Mouse (Mus musculus): ENCODE results near the gene Jph3. TPM values are rescaled to one million over a fixed set of nuclear protein-coding genes. Genes with fewer than 3 reads are reported as not detected.

Gene Jph3
- polyA plus RNA-seq, 1 experiment from 2014 or later = 66.9 TPM

GRCm38 (mm10) chr8:121794151-121794550 is 64.7 kb downstream of the Jph3 start:
- no peak overlapping the region for H3K4me3 ChIP-seq
- 54% methylated on average over 3 of the region's 3 CpGs for WGBS
- no peak overlapping the region for H3K9ac ChIP-seq
- H3K4me1 ChIP-seq = no peaks in the 10 kb centered on the region
- no peak for ATAC-seq (ENCODE audit: low FRiP score, low read depth)
- H3K36me3 ChIP-seq = peaks cover 56% of the 10 kb centered on the region
- no peak overlapping the region for H3K4me2 ChIP-seq (replicated peaks)
- no peaks in the 10 kb centered on the region for H3K9me3 ChIP-seq
- H3K27me3 ChIP-seq (replicated peaks) = no peaks in the 10 kb centered on the region
- no peak overlapping the region for H3K27ac ChIP-seq

GRCm38 (mm10) chr8:121795461-121795860 is 66.0 kb downstream of the Jph3 start:
- Histone ChIP-seq H3K27ac (no peak overlapping the region), H3K4me1 (no peaks in the 10 kb centered on the region), H3K9ac (no peak overlapping the region), H3K27me3 (replicated peaks) (no peaks in the 10 kb centered on the region), H3K36me3 (peaks cover 69% of the 10 kb centered on the region), H3K4me3 (no peak overlapping the region), H3K9me3 (no peaks in the 10 kb centered on the region), H3K4me2 (replicated peaks) (no peak overlapping the region)
- no peak for ATAC-seq (ENCODE audit: low FRiP score, low read depth)
- 93% methylated on average over 8 of the region's 8 CpGs for WGBS

- no peak for ATAC-seq (ENCODE audit: low FRiP score, low read depth)
- WGBS = 93% methylated on average over 11 of the region's 11 CpGs
- H3K36me3 ChIP-seq = peaks cover 78% of the 10 kb centered on the region
Measured at GRCm38 (mm10) chr8:121796406-121796805, 67.0 kb downstream of the Jph3 start.

GRCm38 (mm10) chr8:121798401-121798800 is 69.0 kb downstream of the Jph3 start:
- Histone ChIP-seq H3K4me1 (no peaks in the 10 kb centered on the region), H3K9me3 (no peaks in the 10 kb centered on the region), H3K36me3 (peaks cover 80% of the 10 kb centered on the region), H3K4me3 (no peak overlapping the region), H3K4me2 (replicated peaks) (no peak overlapping the region), H3K27ac (no peak overlapping the region), H3K9ac (no peak overlapping the region), H3K27me3 (replicated peaks) (no peaks in the 10 kb centered on the region)
- no peak for ATAC-seq (ENCODE audit: low FRiP score, low read depth)
- 93% methylated on average over 6 of the region's 6 CpGs for WGBS

More at GRCm38 (mm10) chr8:121796406-121796805, 67.0 kb downstream of the Jph3 start:
- Histone ChIP-seq H3K4me2 (replicated peaks) (no peak overlapping the region), H3K27ac (no peak overlapping the region), H3K4me1 (no peaks in the 10 kb centered on the region), H3K9ac (no peak overlapping the region), H3K9me3 (no peaks in the 10 kb centered on the region), H3K4me3 (no peak overlapping the region), H3K27me3 (replicated peaks) (no peaks in the 10 kb centered on the region)

- no peak for ATAC-seq (ENCODE audit: low FRiP score, low read depth)
- Histone ChIP-seq H3K4me2 (replicated peaks) (no peak overlapping the region), H3K4me1 (no peaks in the 10 kb centered on the region), H3K4me3 (no peak overlapping the region), H3K27ac (no peak overlapping the region), H3K9me3 (no peaks in the 10 kb centered on the region), H3K9ac (no peak overlapping the region), H3K27me3 (replicated peaks) (no peaks in the 10 kb centered on the region), H3K36me3 (peaks cover 57% of the 10 kb centered on the region)
- WGBS = 95% methylated on average over 5 of the region's 5 CpGs
Measured at GRCm38 (mm10) chr8:121804829-121805228, 75.4 kb downstream of the Jph3 start.

- H3K36me3 ChIP-seq = peaks cover 49% of the 10 kb centered on the region
Measured at GRCm38 (mm10) chr8:121806126-121806525, 76.7 kb downstream of the Jph3 start.

GRCm38 (mm10) chr8:121808032-121808431 is 78.6 kb downstream of the Jph3 start:
- H3K4me2 ChIP-seq (replicated peaks) = no peak overlapping the region
- no peaks in the 10 kb centered on the region for H3K4me1 ChIP-seq
- H3K36me3 ChIP-seq = peaks cover 55% of the 10 kb centered on the region
- H3K9me3 ChIP-seq = no peaks in the 10 kb centered on the region
- no peak for ATAC-seq (ENCODE audit: low FRiP score, low read depth)
- no peaks in the 10 kb centered on the region for H3K27me3 ChIP-seq (replicated peaks)
- 80% methylated on average over 11 of the region's 11 CpGs for WGBS
- no peak overlapping the region for H3K27ac ChIP-seq
- H3K9ac ChIP-seq = no peak overlapping the region
- no peak overlapping the region for H3K4me3 ChIP-seq

More at GRCm38 (mm10) chr8:121806126-121806525, 76.7 kb downstream of the Jph3 start:
- H3K27ac ChIP-seq = no peak overlapping the region
- no peak for ATAC-seq (ENCODE audit: low FRiP score, low read depth)
- no peaks in the 10 kb centered on the region for H3K4me1 ChIP-seq
- H3K4me2 ChIP-seq (replicated peaks) = no peak overlapping the region
- no peaks in the 10 kb centered on the region for H3K9me3 ChIP-seq
- H3K27me3 ChIP-seq (replicated peaks) = no peaks in the 10 kb centered on the region
- no peak overlapping the region for H3K9ac ChIP-seq
- WGBS = 92% methylated on average over 13 of the region's 13 CpGs
- H3K4me3 ChIP-seq = no peak overlapping the region

GRCm38 (mm10) chr8:121809524-121810155 is 80.2 kb downstream of the Jph3 start:
- Histone ChIP-seq H3K4me1 (no peaks in the 10 kb centered on the region), H3K9me3 (no peaks in the 10 kb centered on the region), H3K27me3 (replicated peaks) (no peaks in the 10 kb centered on the region), H3K4me2 (replicated peaks) (no peak overlapping the region), H3K27ac (no peak overlapping the region), H3K4me3 (no peak overlapping the region), H3K36me3 (peaks cover 61% of the 10 kb centered on the region), H3K9ac (no peak overlapping the region)
- WGBS = 93% methylated on average over 11 of the region's 11 CpGs
- no peak for ATAC-seq (ENCODE audit: low FRiP score, low read depth)

- Histone ChIP-seq H3K4me3 (no peak overlapping the region), H3K9ac (no peak overlapping the region), H3K9me3 (no peaks in the 10 kb centered on the region), H3K4me1 (no peaks in the 10 kb centered on the region), H3K36me3 (peaks cover 57% of the 10 kb centered on the region), H3K27ac (no peak overlapping the region), H3K4me2 (replicated peaks) (no peak overlapping the region), H3K27me3 (replicated peaks) (no peaks in the 10 kb centered on the region)
- WGBS = 92% methylated on average over 3 of the region's 3 CpGs
- ATAC-seq (ENCODE audit: low FRiP score, low read depth) = no peak
Measured at GRCm38 (mm10) chr8:121811502-121811901, 82.1 kb downstream of the Jph3 start.

- H3K27me3 ChIP-seq (replicated peaks) = no peaks in the 10 kb centered on the region
- ATAC-seq (ENCODE audit: low FRiP score, low read depth) = no peak
- no peaks in the 10 kb centered on the region for H3K9me3 ChIP-seq
- no peaks in the 10 kb centered on the region for H3K4me1 ChIP-seq
- H3K4me3 ChIP-seq = no peak overlapping the region
- H3K36me3 ChIP-seq = peaks cover 55% of the 10 kb centered on the region
- no peak overlapping the region for H3K9ac ChIP-seq
- 97% methylated on average over 12 of the region's 12 CpGs for WGBS
- no peak overlapping the region for H3K4me2 ChIP-seq (replicated peaks)
- H3K27ac ChIP-seq = no peak overlapping the region
Measured at GRCm38 (mm10) chr8:121811931-121812570, 82.6 kb downstream of the Jph3 start.

GRCm38 (mm10) chr8:121818226-121818625 is 88.8 kb downstream of the Jph3 start:
- peaks cover 46% of the 10 kb centered on the region for H3K36me3 ChIP-seq
- no peak overlapping the region for H3K4me2 ChIP-seq (replicated peaks)
- 83% methylated on average over 7 of the region's 7 CpGs for WGBS
- H3K9me3 ChIP-seq = no peaks in the 10 kb centered on the region
- no peaks in the 10 kb centered on the region for H3K4me1 ChIP-seq
- H3K4me3 ChIP-seq = no peak overlapping the region
- no peak overlapping the region for H3K27ac ChIP-seq
- no peak overlapping the region for H3K9ac ChIP-seq
- ATAC-seq (ENCODE audit: low FRiP score, low read depth) = no peak
- H3K27me3 ChIP-seq (replicated peaks) = no peaks in the 10 kb centered on the region

GRCm38 (mm10) chr8:121820840-121821239 is 91.4 kb downstream of the Jph3 start:
- WGBS = 94% methylated on average over 6 of the region's 6 CpGs
- Histone ChIP-seq H3K9ac (no peak overlapping the region), H3K27ac (no peak overlapping the region), H3K4me3 (no peak overlapping the region), H3K9me3 (no peaks in the 10 kb centered on the region), H3K4me2 (replicated peaks) (no peak overlapping the region), H3K27me3 (replicated peaks) (no peaks in the 10 kb centered on the region), H3K4me1 (no peaks in the 10 kb centered on the region), H3K36me3 (peaks cover 23% of the 10 kb centered on the region)
- ATAC-seq (ENCODE audit: low FRiP score, low read depth) = no peak

GRCm38 (mm10) chr8:121821320-121821719 is 91.9 kb downstream of the Jph3 start:
- Histone ChIP-seq H3K4me2 (replicated peaks) (no peak overlapping the region), H3K36me3 (peaks cover 20% of the 10 kb centered on the region), H3K27me3 (replicated peaks) (no peaks in the 10 kb centered on the region), H3K4me3 (no peak overlapping the region), H3K9me3 (no peaks in the 10 kb centered on the region), H3K9ac (no peak overlapping the region), H3K4me1 (no peaks in the 10 kb centered on the region), H3K27ac (no peak overlapping the region)
- 91% methylated on average over 11 of the region's 11 CpGs for WGBS
- no peak for ATAC-seq (ENCODE audit: low FRiP score, low read depth)

Data from neural tube, embryonic 12.5 days (tissue).